Mouse (Mus musculus): ENCODE results near the gene Ctdnep1.

DNA sequence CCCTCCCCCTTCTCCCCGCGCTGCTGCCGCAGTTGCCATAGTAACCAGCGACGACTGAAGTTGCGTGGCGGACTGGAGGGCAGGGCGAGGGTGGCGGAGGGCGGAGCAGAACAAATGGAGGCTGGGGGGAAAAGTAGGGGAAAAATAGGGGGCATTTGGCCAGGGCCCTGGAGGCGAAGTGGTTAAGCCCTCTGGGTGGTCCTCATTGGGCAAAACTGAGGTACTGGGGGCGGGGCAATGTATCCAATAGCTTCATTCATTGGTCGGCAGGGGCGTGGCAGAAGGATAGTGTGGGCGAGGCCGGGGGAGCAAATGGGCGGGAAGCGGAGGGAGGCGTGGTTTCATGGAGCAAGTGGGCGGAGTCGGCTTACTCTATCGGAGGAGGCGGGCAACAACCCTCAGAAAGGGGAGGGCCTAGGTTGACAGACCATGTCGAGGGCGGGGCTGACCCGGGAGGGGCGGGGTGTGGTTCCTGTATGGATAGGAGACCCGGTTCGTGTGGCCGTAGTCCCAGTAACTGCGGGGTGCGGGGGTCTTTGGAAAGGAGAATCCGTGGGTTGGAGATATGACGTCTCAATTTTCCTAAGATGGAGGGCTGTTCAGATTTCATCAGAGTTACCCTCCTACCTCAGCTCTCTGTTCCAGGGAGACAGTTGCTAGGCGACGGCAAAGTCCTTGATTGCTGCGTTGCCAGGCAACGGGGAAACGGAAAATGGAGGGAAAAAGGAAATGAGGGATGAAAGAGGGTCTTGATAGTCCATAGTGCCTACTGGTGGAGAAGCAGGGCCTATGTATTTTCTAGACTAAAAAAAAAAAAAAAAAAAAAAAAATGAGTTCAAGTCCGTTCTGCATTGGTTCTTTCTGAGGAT is 40.5 kb downstream of the Ctdnep1 start:
- no peak for TF ChIP-seq CTCF (IDR thresholded peaks at IDR 0.05; ENCODE audit: insufficient read depth, low read depth, low read length)
- TF ChIP-seq POLR2A (IDR thresholded peaks at IDR 0.05; ENCODE audit: insufficient read depth, low read depth, low read length) = no peak
